Mouse (Mus musculus): ENCODE results near the gene Ccdc80.

- TF ChIP-seq CTCF (IDR thresholded peaks at IDR 0.05; ENCODE audit: borderline replicate concordance, insufficient read depth, low read length) = no peak
- no peak for TF ChIP-seq POLR2A (IDR thresholded peaks at IDR 0.05; ENCODE audit: low read depth, low read length)
Observed at GRCm38 (mm10) chr16:45098186-45098885, 5.1 kb downstream of the Ccdc80 start.

Measured in embryonic fibroblast, embryonic 13.5 days (primary cell).